Mouse (Mus musculus) thymus, adult 2 months (tissue): Measurements from ENCODE around the gene Tdg. TPM values are rescaled to one million over a fixed set of nuclear protein-coding genes. Genes with fewer than 3 reads are reported as not detected.
"Not testable (repeated sequence)": the region's sequence is repeated elsewhere in the genome, so short reads cannot be mapped to it uniquely, and the experiment has no call there.

Experiments
- DNase-seq: peaks from one replicate; pipeline ENCODE4 v3.0.0; 2021
- H3K27ac ChIP-seq: fragments of 200-500 bp; 2 replicates; pipeline ENCODE4 v1.5.1; 2012; ENCODE audit warnings: low read length, control low read depth; ENCODE audit not compliant: control insufficient read depth, insufficient read depth
- H3K27me3 ChIP-seq: fragments of 200-500 bp; 2 replicates; pipeline ENCODE4 v1.6.1; 2012; ENCODE audit warnings: mild to moderate bottlenecking, low read length, moderate library complexity, mixed read lengths; ENCODE audit not compliant: control insufficient read depth, insufficient read depth
- H3K36me3 ChIP-seq: fragments of 200-500 bp; 2 replicates; pipeline ENCODE4 v1.6.1; 2012; ENCODE audit warnings: mild to moderate bottlenecking, low read length, moderate library complexity; ENCODE audit not compliant: control insufficient read depth, insufficient read depth
- H3K4me1 ChIP-seq: fragments of 200-500 bp; replicated peaks from 2 replicates; pipeline ENCODE4 v1.6.1; 2012; ENCODE audit warnings: low read length; ENCODE audit not compliant: control insufficient read depth, insufficient read depth
- H3K4me3 ChIP-seq: fragments of 200-500 bp; 2 replicates; pipeline ENCODE4 v1.5.1; 2012; ENCODE audit warnings: mild to moderate bottlenecking, low read length, control low read depth, moderate library complexity; ENCODE audit not compliant: control insufficient read depth, insufficient read depth
- CTCF ChIP-seq: fragments of 200-500 bp; IDR thresholded peaks from 2 replicates; pipeline ENCODE4 v1.5.1; 2012; ENCODE audit warnings: mild to moderate bottlenecking, control low read depth, low read length, moderate library complexity, borderline replicate concordance; ENCODE audit not compliant: control insufficient read depth, poor library complexity, insufficient read depth; ENCODE audit errors: extremely low read depth
- POLR2A ChIP-seq: fragments of 200-500 bp; IDR thresholded peaks from 2 replicates; pipeline ENCODE4 v1.6.1; 2012; ENCODE audit warnings: mild to moderate bottlenecking, low read length, control low read depth, moderate library complexity; ENCODE audit not compliant: control insufficient read depth, poor library complexity, insufficient read depth; ENCODE audit errors: extremely low read depth
- WGBS: fragments of 180-500 bp; shearing (Covaris S2); methylation state at CpG from one replicate; pipeline ENCODE4 v1.1.7; 2018; 5-methylcytosine and 5-hydroxymethylcytosine counted together
- polyA plus RNA-seq: library from polyadenylated mRNA; depleted of rRNA; stranded (reverse); fragments of >200 nt; gene quantifications from 2 replicates; pipeline ENCODE4 v1.2.3, GENCODE M21; 2012; rRNA removed

Gene Tdg
- polyA plus RNA-seq, result 49.9 and 51.5 TPM in 2 replicates

GRCm38 (mm10) chr10:82629586-82630255 lies at the start of gene Tdg:
Tdg (plus strand) TSS chr10:82629828.
- H3K27me3 ChIP-seq, H3K36me3 ChIP-seq: not testable (repeated sequence)
- TF ChIP-seq CTCF (peak; percentile 44; the same call in 1 of the 2 replicates), POLR2A (peak; percentile 40; the same call in 1 of the 2 replicates)
- Histone ChIP-seq H3K4me3 (peak within 1 kb of the TSS; percentile 63), H3K27ac (peak within 1 kb of the TSS; percentile 75), H3K4me1 (peaks cover 17% of the 10 kb centered on the region)
- WGBS, result under 1% methylated on average over 76 of the region's 78 CpGs
- peak; percentile 90 for DNase-seq

- H3K4me1 ChIP-seq, H3K36me3 ChIP-seq, H3K27ac ChIP-seq, H3K27me3 ChIP-seq, H3K4me3 ChIP-seq: not testable (repeated sequence)
- DNase-seq, result peak; percentile 3
- 82% methylated on average over 9 of the region's 9 CpGs for WGBS
Observed at GRCm38 (mm10) chr10:82589673-82590072, 40.0 kb upstream of the Tdg start.

- H3K4me3 ChIP-seq, H3K4me1 ChIP-seq, H3K27ac ChIP-seq, H3K36me3 ChIP-seq, H3K27me3 ChIP-seq, DNase-seq: not testable (repeated sequence)
- WGBS, result 76% methylated on average over 4 of the region's 4 CpGs
Observed at GRCm38 (mm10) chr10:82594421-82594820, 35.2 kb upstream of the Tdg start.

- no peak overlapping the region for H3K27ac ChIP-seq
- WGBS, result 5% methylated on average over 9 of the region's 9 CpGs
- peak overlapping the region; percentile 58 for H3K4me3 ChIP-seq
- H3K36me3 ChIP-seq, result no peaks in the 10 kb centered on the region
- H3K4me1 ChIP-seq, result no peaks in the 10 kb centered on the region
- TF ChIP-seq POLR2A (no peak), CTCF (no peak)
- no peak for DNase-seq
- H3K27me3 ChIP-seq, result no peaks in the 10 kb centered on the region
Observed at GRCm38 (mm10) chr10:82622235-82622634, 7.4 kb upstream of the Tdg start.

GRCm38 (mm10) chr10:82622671-82623552 lies 6.7 kb upstream of the Tdg start, which contains the start of gene 1190007I07Rik:
1190007I07Rik (minus strand) TSS chr10:82623228.
- Histone ChIP-seq H3K4me1 (no peaks in the 10 kb centered on the region), H3K4me3 (peak within 1 kb of the TSS; percentile 58), H3K27me3 (no peaks in the 10 kb centered on the region), H3K36me3 (no peaks in the 10 kb centered on the region), H3K27ac (no peak within 1 kb of the TSS; the same call in 1 of the 2 replicates)
- 0 out of 2 replicates have a peak, but pooled peaks have one; percentile 34 for TF ChIP-seq POLR2A
- TF ChIP-seq CTCF, result no peak
- peak; percentile 82 for DNase-seq
- under 1% methylated on average over 61 of the region's 61 CpGs for WGBS

GRCm38 (mm10) chr10:82623553-82623932 lies 6.1 kb upstream of the Tdg start:
- H3K27me3 ChIP-seq, H3K36me3 ChIP-seq, H3K27ac ChIP-seq, H3K4me1 ChIP-seq, DNase-seq, H3K4me3 ChIP-seq: not testable (repeated sequence)
- WGBS, result 6% methylated on average over 2 of the region's 2 CpGs

- H3K27me3 ChIP-seq, result no peaks in the 10 kb centered on the region
- no peak for DNase-seq
- TF ChIP-seq POLR2A (no peak), CTCF (no peak)
- H3K4me3 ChIP-seq, result peak overlapping the region; percentile 63
- H3K36me3 ChIP-seq, result no peaks in the 10 kb centered on the region
- WGBS, result 11% methylated on average over 11 of the region's 11 CpGs
- H3K27ac ChIP-seq, result peak overlapping the region; percentile 75
- peaks cover 17% of the 10 kb centered on the region for H3K4me1 ChIP-seq
Observed at GRCm38 (mm10) chr10:82629111-82629585, 480 bp upstream of the Tdg start.
